Mouse (Mus musculus) left cerebral cortex, adult 18-20 months (tissue): Measurements from ENCODE around the gene Ublcp1. TPM values are rescaled to one million over a fixed set of nuclear protein-coding genes. Genes with fewer than 3 reads are reported as not detected.
A peak's percentile ranks its signal among the peaks of the same experiment; 100 is the strongest.

Source experiments
- DNase-seq, 2 experiments: peaks; one replicate each; pipeline ENCODE4 v3.0.0; 2021 to 2022; ENCODE audit warnings: low spot score in 2 of 2, mixed read lengths in 1 of 2
- long read RNA-seq, 2 experiments: library from polyadenylated mRNA; stranded (forward); transcript quantifications; one replicate each; pipeline ENCODE4 v2.0.0; 2021
- total RNA-seq, 2 experiments: library from RNA; stranded (reverse); gene quantifications; 2 replicates each; pipeline ENCODE4 v1.2.3; 2021

Gene Ublcp1
- 10 to 100 TPM; 53.9 to 54.6 TPM for total RNA-seq
- long read RNA-seq, experiment 1, transcript Ublcp1-201 (11 exons, 2,088 nt) = major isoform, 68 of 84 reads
- long read RNA-seq, experiment 1, partial matches to known transcripts = 5 of 84 reads
- long read RNA-seq, experiment 1, other reads (novel, unspliced or antisense) = 9 of 84 reads
- long read RNA-seq, experiment 2, transcript Ublcp1-201 (11 exons, 2,088 nt) = major isoform, 62 of 78 reads
- long read RNA-seq, experiment 2, partial matches to known transcripts = 6 of 78 reads
- long read RNA-seq, experiment 2, other reads (novel, unspliced or antisense) = 6 of 78 reads

- DNase-seq = peak; percentile 93
Measured at GRCm38 (mm10) chr11:44470432-44471336, at the start of gene Ublcp1. Gene Ublcp1 (minus strand): TSS chr11:44470498.

GRCm38 (mm10) chr11:44519096-44519949 lies 49.0 kb upstream of the Ublcp1 start:
- peak; percentile 18 to 31 for DNase-seq

GRCm38 (mm10) chr11:44518281-44519095 lies 48.2 kb upstream of the Ublcp1 start, which contains the start of gene Rnf145:
Gene Rnf145 (plus strand): TSS chr11:44518964.
- DNase-seq = peak; percentile 70 to 81

- no peak for DNase-seq
Measured at GRCm38 (mm10) chr11:44517561-44518280, 47.4 kb upstream of the Ublcp1 start.

GRCm38 (mm10) chr11:44516362-44516761 lies 46.1 kb upstream of the Ublcp1 start:
- no peak for DNase-seq

GRCm38 (mm10) chr11:44514666-44515065 lies 44.4 kb upstream of the Ublcp1 start:
- DNase-seq = no peak

- no peak for DNase-seq
Measured at GRCm38 (mm10) chr11:44513026-44513422, 42.7 kb upstream of the Ublcp1 start.

GRCm38 (mm10) chr11:44512044-44513025 lies 42.0 kb upstream of the Ublcp1 start:
- no peak for DNase-seq

GRCm38 (mm10) chr11:44510371-44510770 lies 40.1 kb upstream of the Ublcp1 start:
- DNase-seq = no peak

- no peak for DNase-seq
Measured at GRCm38 (mm10) chr11:44509906-44510305, 39.6 kb upstream of the Ublcp1 start.

- no peak for DNase-seq
Measured at GRCm38 (mm10) chr11:44508876-44509275, 38.6 kb upstream of the Ublcp1 start.

GRCm38 (mm10) chr11:44504761-44505160 lies 34.5 kb upstream of the Ublcp1 start:
- DNase-seq = no peak

GRCm38 (mm10) chr11:44504146-44504545 lies 33.8 kb upstream of the Ublcp1 start:
- no peak for DNase-seq

GRCm38 (mm10) chr11:44502931-44503330 lies 32.6 kb upstream of the Ublcp1 start:
- no peak for DNase-seq

GRCm38 (mm10) chr11:44501477-44501876 lies 31.2 kb upstream of the Ublcp1 start:
- DNase-seq = no peak

GRCm38 (mm10) chr11:44500966-44501365 lies 30.7 kb upstream of the Ublcp1 start:
- no peak for DNase-seq

GRCm38 (mm10) chr11:44498412-44499272 lies 28.3 kb upstream of the Ublcp1 start:
- DNase-seq = no peak
